Mouse (Mus musculus): ENCODE measurements around the gene Aspa. TPM values are rescaled to one million over a fixed set of nuclear protein-coding genes. Genes with fewer than 3 reads are reported as not detected.

The Aspa gene
- total and polyA plus RNA-seq, 2 experiments from 2014 or later: 5.9 to 7.3 TPM

DNA sequence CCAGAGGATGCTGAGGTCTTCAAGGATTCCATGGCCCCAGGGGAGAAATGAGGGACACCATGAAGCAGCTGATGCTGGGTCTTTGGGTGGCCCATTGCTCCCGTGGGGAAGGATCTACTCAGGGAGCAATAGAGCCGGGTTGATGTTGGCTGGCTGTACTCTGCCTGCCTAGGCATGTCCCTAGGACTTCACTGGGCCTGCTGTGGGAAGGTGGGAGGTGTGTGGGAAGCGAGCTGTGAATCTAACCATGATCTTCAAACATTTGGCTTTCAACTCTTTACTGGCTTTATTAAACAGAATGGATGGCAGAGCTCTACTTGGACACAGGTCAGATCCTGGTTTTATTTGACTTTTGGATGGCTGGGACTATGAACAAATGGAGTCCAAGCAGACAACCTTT lies 68.9 kb downstream of the Aspa start:
- Histone ChIP-seq H3K36me3 (ENCODE audit: insufficient read depth, low read length) (no peaks in the 10 kb centered on the region), H3K27me3 (ENCODE audit: insufficient read depth, low read length) (no peaks in the 10 kb centered on the region), H3K9me3 (ENCODE audit: low read length) (no peaks in the 10 kb centered on the region), H3K4me3 (ENCODE audit: low read length) (no peak overlapping the region), H3K4me1 (ENCODE audit: insufficient read depth, low read length) (no peaks in the 10 kb centered on the region), H3K4me2 (ENCODE audit: low read depth, low read length) (no peak overlapping the region), H3K27ac (no peak overlapping the region), H3K9ac (replicated peaks; ENCODE audit: low read length) (no peak overlapping the region)
- WGBS: 74% methylated on average over 3 of the region's 3 CpGs
- no peak for ATAC-seq
- TF ChIP-seq CTCF (IDR thresholded peaks at IDR 0.05; ENCODE audit: low read depth): no peak
- DNase-seq (ENCODE audit: low spot score): no peak

- H3K4me3 ChIP-seq (ENCODE audit: low read length): no peak overlapping the region
- H3K27me3 ChIP-seq (ENCODE audit: insufficient read depth, low read length): no peaks in the 10 kb centered on the region
- H3K9me3 ChIP-seq (ENCODE audit: low read length): no peaks in the 10 kb centered on the region
- H3K27ac ChIP-seq: no peak overlapping the region
- H3K36me3 ChIP-seq (ENCODE audit: insufficient read depth, low read length): no peaks in the 10 kb centered on the region
- ATAC-seq (no peak), DNase-seq (ENCODE audit: low spot score) (no peak)
- no peak overlapping the region for H3K9ac ChIP-seq (replicated peaks; ENCODE audit: low read length)
- H3K4me1 ChIP-seq (ENCODE audit: insufficient read depth, low read length): no peaks in the 10 kb centered on the region
- no peak overlapping the region for H3K4me2 ChIP-seq (ENCODE audit: low read depth, low read length)
- TF ChIP-seq CTCF (IDR thresholded peaks at IDR 0.05; ENCODE audit: low read depth): no peak
Measured at GRCm38 (mm10) chr11:73258664-73259063, 70.7 kb downstream of the Aspa start.

GRCm38 (mm10) chr11:73257362-73257945 lies 71.9 kb downstream of the Aspa start:
- Histone ChIP-seq H3K4me2 (ENCODE audit: low read depth, low read length) (no peak overlapping the region), H3K4me1 (ENCODE audit: insufficient read depth, low read length) (no peaks in the 10 kb centered on the region), H3K4me3 (ENCODE audit: low read length) (no peak overlapping the region), H3K9ac (replicated peaks; ENCODE audit: low read length) (no peak overlapping the region), H3K27me3 (ENCODE audit: insufficient read depth, low read length) (no peaks in the 10 kb centered on the region), H3K9me3 (ENCODE audit: low read length) (no peaks in the 10 kb centered on the region), H3K27ac (no peak overlapping the region), H3K36me3 (ENCODE audit: insufficient read depth, low read length) (no peaks in the 10 kb centered on the region)
- WGBS: 77% methylated on average over 4 of the region's 4 CpGs
- no peak for TF ChIP-seq CTCF (IDR thresholded peaks at IDR 0.05; ENCODE audit: low read depth)
- ATAC-seq (no peak), DNase-seq (ENCODE audit: low spot score) (no peak)

Other genes starting within 250 kb of the Aspa start
- 0.16 and 0.18 TPM in 2 replicates for gene Itgae, start 239.0 kb downstream of the Aspa start, total RNA-seq (2014; rRNA removed)
- 0.14 and 0.31 TPM in 2 replicates for gene Itgae, start 239.0 kb downstream of the Aspa start, polyA plus RNA-seq (2015; fragmentation: Nextera tagmentation; extraction: Ambion mirVana)
- gene Haspin, start 191.3 kb downstream of the Aspa start, total RNA-seq (2014; rRNA removed): 1.8 and 3.3 TPM in 2 replicates
- 2.4 and 3.4 TPM in 2 replicates for gene Haspin, start 191.3 kb downstream of the Aspa start, polyA plus RNA-seq (2015; fragmentation: Nextera tagmentation; extraction: Ambion mirVana)
- gene P2rx5, start 169.2 kb downstream of the Aspa start, total RNA-seq (2014; rRNA removed): 1.2 and 3.5 TPM in 2 replicates
- gene P2rx5, start 169.2 kb downstream of the Aspa start, polyA plus RNA-seq (2015; fragmentation: Nextera tagmentation; extraction: Ambion mirVana): 0.48 and 0.97 TPM in 2 replicates
- gene Emc6, start 152.6 kb downstream of the Aspa start, total RNA-seq (2014; rRNA removed): 113 and 156 TPM in 2 replicates
- gene Emc6, start 152.6 kb downstream of the Aspa start, polyA plus RNA-seq (2015; fragmentation: Nextera tagmentation; extraction: Ambion mirVana): 188 and 191 TPM in 2 replicates
- gene Tax1bp3, start 152.5 kb downstream of the Aspa start, total RNA-seq (2014; rRNA removed): 34.7 and 46.4 TPM in 2 replicates
- gene Tax1bp3, start 152.5 kb downstream of the Aspa start, polyA plus RNA-seq (2015; fragmentation: Nextera tagmentation; extraction: Ambion mirVana): 95.7 and 97.7 TPM in 2 replicates
- gene Ctns, start 130.6 kb downstream of the Aspa start, total RNA-seq (2014; rRNA removed): 20.2 and 20.9 TPM in 2 replicates
- 13.0 and 14.0 TPM in 2 replicates for gene Ctns, start 130.6 kb downstream of the Aspa start, polyA plus RNA-seq (2015; fragmentation: Nextera tagmentation; extraction: Ambion mirVana)
- 2.2 and 3.4 TPM in 2 replicates for gene Shpk, start 130.1 kb downstream of the Aspa start, total RNA-seq (2014; rRNA removed)
- gene Shpk, start 130.1 kb downstream of the Aspa start, polyA plus RNA-seq (2015; fragmentation: Nextera tagmentation; extraction: Ambion mirVana): 2.2 and 2.8 TPM in 2 replicates
- 0.63 and 1.6 TPM in 2 replicates for gene Trpv1, start 95.3 kb downstream of the Aspa start, total RNA-seq (2014; rRNA removed)
- gene Trpv1, start 95.3 kb downstream of the Aspa start, polyA plus RNA-seq (2015; fragmentation: Nextera tagmentation; extraction: Ambion mirVana): 0.29 and 0.30 TPM in 2 replicates
- 0.36 and 0.52 TPM in 2 replicates for gene Trpv3, start 62.2 kb downstream of the Aspa start, total RNA-seq (2014; rRNA removed)
- 0.24 and 0.30 TPM in 2 replicates for gene Trpv3, start 62.2 kb downstream of the Aspa start, polyA plus RNA-seq (2015; fragmentation: Nextera tagmentation; extraction: Ambion mirVana)
- gene Gm49340, start 145 bp upstream of the Aspa start, total RNA-seq (2014; rRNA removed): not detected in 2 replicates
- gene Gm49340, start 145 bp upstream of the Aspa start, polyA plus RNA-seq (2015; fragmentation: Nextera tagmentation; extraction: Ambion mirVana): not detected in 2 replicates
- not detected in 2 replicates for gene Spata22, start 145 bp upstream of the Aspa start, total RNA-seq (2014; rRNA removed)
- 0.33 and 0.34 TPM in 2 replicates for gene Spata22, start 145 bp upstream of the Aspa start, polyA plus RNA-seq (2015; fragmentation: Nextera tagmentation; extraction: Ambion mirVana)
- not detected in 2 replicates for gene Olfr20, start 21.2 kb upstream of the Aspa start, total RNA-seq (2014; rRNA removed)
- not detected in 2 replicates for gene Olfr20, start 21.2 kb upstream of the Aspa start, polyA plus RNA-seq (2015; fragmentation: Nextera tagmentation; extraction: Ambion mirVana)
- not detected in 2 replicates for gene Olfr376, start 41.6 kb upstream of the Aspa start, total RNA-seq (2014; rRNA removed)
- not detected in 2 replicates for gene Olfr376, start 41.6 kb upstream of the Aspa start, polyA plus RNA-seq (2015; fragmentation: Nextera tagmentation; extraction: Ambion mirVana)
- not detected in 2 replicates for gene Olfr1, start 70.0 kb upstream of the Aspa start, total RNA-seq (2014; rRNA removed)
- gene Olfr1, start 70.0 kb upstream of the Aspa start, polyA plus RNA-seq (2015; fragmentation: Nextera tagmentation; extraction: Ambion mirVana): not detected in 2 replicates
- gene Olfr378, start 98.9 kb upstream of the Aspa start, total RNA-seq (2014; rRNA removed): not detected in 2 replicates
- gene Olfr378, start 98.9 kb upstream of the Aspa start, polyA plus RNA-seq (2015; fragmentation: Nextera tagmentation; extraction: Ambion mirVana): not detected in 2 replicates
- gene Olfr380, start 127.9 kb upstream of the Aspa start, total RNA-seq (2014; rRNA removed): not detected in 2 replicates
- not detected in 2 replicates for gene Olfr380, start 127.9 kb upstream of the Aspa start, polyA plus RNA-seq (2015; fragmentation: Nextera tagmentation; extraction: Ambion mirVana)
- not detected in 2 replicates for gene Olfr381, start 162.0 kb upstream of the Aspa start, total RNA-seq (2014; rRNA removed)
- gene Olfr381, start 162.0 kb upstream of the Aspa start, polyA plus RNA-seq (2015; fragmentation: Nextera tagmentation; extraction: Ambion mirVana): not detected in 2 replicates
- gene Olfr382, start 187.6 kb upstream of the Aspa start, total RNA-seq (2014; rRNA removed): not detected in 2 replicates
- gene Olfr382, start 187.6 kb upstream of the Aspa start, polyA plus RNA-seq (2015; fragmentation: Nextera tagmentation; extraction: Ambion mirVana): not detected in 2 replicates

Data from hindbrain, postnatal 0 days (tissue).